Mouse (Mus musculus) CH12.LX (cell line): ENCODE data around the gene Tfap4. TPM values are rescaled to one million over a fixed set of nuclear protein-coding genes. Genes with fewer than 3 reads are reported as not detected.
A peak's percentile ranks its signal among the peaks of the same experiment; 100 is the strongest.

Experiments
- DNase-seq: peaks from one replicate; pipeline ENCODE4 v3.0.0-alpha.2; 2013; ENCODE audit errors: extremely low read depth
- H3K27ac ChIP-seq: 2 replicates; pipeline ENCODE4 v1.5.1; 2012; ENCODE audit warnings: low read depth, mild to moderate bottlenecking, control low read depth, moderate library complexity; ENCODE audit not compliant: insufficient read depth
- H3K27me3 ChIP-seq: replicated peaks from 2 replicates; pipeline ENCODE3; 2012; ENCODE audit warnings: inconsistent platforms
- H3K36me3 ChIP-seq, 2 experiments: replicated peaks in 1 of 2; 2 replicates each; pipeline versions ENCODE3 to v1.6.1; 2012; ENCODE audit warnings: inconsistent platforms in 1 of 2, low read length in 1 of 2, mild to moderate bottlenecking in 1 of 2, mixed read lengths in 1 of 2, moderate library complexity in 1 of 2; ENCODE audit not compliant: control insufficient read depth in 1 of 2, insufficient read depth in 1 of 2
- H3K4me1 ChIP-seq, 2 experiments: 2 replicates each; pipeline ENCODE4 v1.6.1; 2012; ENCODE audit warnings: inconsistent platforms in 1 of 2, moderate library complexity in 1 of 2; ENCODE audit not compliant: insufficient read depth in 2 of 2, control insufficient read depth in 1 of 2
- H3K4me2 ChIP-seq: 2 replicates; pipeline ENCODE4 v1.6.1; 2012; ENCODE audit warnings: low read depth, mild to moderate bottlenecking, control low read depth; ENCODE audit not compliant: poor library complexity, insufficient read depth, severe bottlenecking
- H3K4me3 ChIP-seq, 3 experiments: fragments of 150-350 bp in 1 of 3; sonication (generic) in 1 of 3; replicated peaks in 1 of 3; 2 replicates each; pipeline versions ENCODE3 to v1.5.1; 2011 to 2012; ENCODE audit warnings: low read depth in 2 of 3, low read length in 2 of 3, mild to moderate bottlenecking in 2 of 3, moderate library complexity in 2 of 3, control low read depth in 1 of 3, improper control_type of control experiment in 1 of 3, inconsistent platforms in 1 of 3, mixed read lengths in 1 of 3; ENCODE audit not compliant: poor library complexity in 1 of 3
- H3K79me2 ChIP-seq: replicated peaks from 2 replicates; pipeline ENCODE4 v1.6.1; 2012; ENCODE audit warnings: mild to moderate bottlenecking, moderate library complexity; ENCODE audit not compliant: control insufficient read depth, poor library complexity, insufficient read depth, severe bottlenecking; ENCODE audit errors: extremely low read depth
- H3K9ac ChIP-seq: 2 replicates; pipeline ENCODE4 v1.6.1; 2012; ENCODE audit warnings: low read depth, mild to moderate bottlenecking, control low read depth, moderate library complexity; ENCODE audit not compliant: insufficient read depth
- H3K9me3 ChIP-seq: replicated peaks from 2 replicates; pipeline ENCODE3; 2012; ENCODE audit warnings: low read length, inconsistent platforms, mixed read lengths
- BHLHE40 ChIP-seq: IDR thresholded peaks from 2 replicates; pipeline ENCODE4 v1.6.1; 2011; ENCODE audit warnings: mild to moderate bottlenecking, low read depth, low read length, improper control_type of control experiment
- CHD1 ChIP-seq: IDR thresholded peaks from 2 replicates; pipeline ENCODE4 v1.6.1; 2012; ENCODE audit warnings: low read depth, low read length, improper control_type of control experiment, inconsistent platforms
- E2F4 ChIP-seq: IDR thresholded peaks from 2 replicates; pipeline ENCODE4 v1.6.1; 2011; ENCODE audit warnings: low read depth, low read length, improper control_type of control experiment; ENCODE audit not compliant: insufficient replicate concordance
- ELF1 ChIP-seq: IDR thresholded peaks from 2 replicates; pipeline ENCODE4 v1.6.1; 2014; ENCODE audit warnings: low read depth, mild to moderate bottlenecking, inconsistent platforms, low read length, improper control_type of control experiment
- EP300 ChIP-seq: IDR thresholded peaks from 2 replicates; pipeline ENCODE4 v1.6.1; 2011; ENCODE audit warnings: low read length, improper control_type of control experiment
- ETS1 ChIP-seq: conservative IDR thresholded peaks from 2 replicates; pipeline ENCODE4 v1.6.1; 2012; ENCODE audit warnings: low read depth, mild to moderate bottlenecking, inconsistent platforms, low read length, improper control_type of control experiment, moderate library complexity
- HCFC1 ChIP-seq: IDR thresholded peaks from 2 replicates; pipeline ENCODE4 v1.6.1; 2012; ENCODE audit warnings: low read depth, mild to moderate bottlenecking, inconsistent platforms, low read length, improper control_type of control experiment
- IRF4 ChIP-seq: IDR thresholded peaks from 2 replicates; pipeline ENCODE4 v1.6.1; 2014; ENCODE audit warnings: low read depth, mild to moderate bottlenecking, inconsistent platforms, low read length, improper control_type of control experiment
- KAT2A ChIP-seq: IDR thresholded peaks from 2 replicates; pipeline ENCODE4 v1.6.1; 2012; ENCODE audit warnings: low read length, improper control_type of control experiment, inconsistent platforms; ENCODE audit not compliant: insufficient replicate concordance
- MAFK ChIP-seq: IDR thresholded peaks from 2 replicates; pipeline ENCODE4 v1.6.1; 2011; ENCODE audit warnings: low read length, improper control_type of control experiment; ENCODE audit not compliant: insufficient replicate concordance
- MAZ ChIP-seq: IDR thresholded peaks from 2 replicates; pipeline ENCODE4 v1.6.1; 2012; ENCODE audit warnings: low read depth, mild to moderate bottlenecking, inconsistent platforms, low read length, improper control_type of control experiment, moderate library complexity
- MEF2A ChIP-seq: IDR thresholded peaks from 2 replicates; pipeline ENCODE4 v1.6.1; 2014; ENCODE audit warnings: low read depth, mild to moderate bottlenecking, inconsistent platforms, low read length, improper control_type of control experiment, borderline replicate concordance
- MXI1 ChIP-seq: IDR thresholded peaks from 2 replicates; pipeline ENCODE4 v1.6.1; 2011; ENCODE audit warnings: mild to moderate bottlenecking, low read depth, low read length, improper control_type of control experiment
- MYC ChIP-seq: IDR thresholded peaks from 2 replicates; pipeline ENCODE4 v1.6.1; 2011; ENCODE audit warnings: low read depth, mild to moderate bottlenecking, improper control_type of control experiment, low read length
- NELFE ChIP-seq: IDR thresholded peaks from 2 replicates; pipeline ENCODE4 v1.6.1; 2011; ENCODE audit warnings: low read depth, low read length, improper control_type of control experiment
- NRF1 ChIP-seq: IDR thresholded peaks from 2 replicates; pipeline ENCODE4 v1.6.1; 2014; ENCODE audit warnings: low read depth, mild to moderate bottlenecking, inconsistent platforms, low read length, improper control_type of control experiment, moderate library complexity
- POLR2A ChIP-seq: IDR thresholded peaks from 2 replicates; pipeline ENCODE4 v1.6.1; 2011; ENCODE audit warnings: low read depth, mild to moderate bottlenecking, improper control_type of control experiment, low read length
- RCOR1 ChIP-seq: conservative IDR thresholded peaks from 2 replicates; pipeline ENCODE4 v1.6.1; 2012; ENCODE audit warnings: low read depth, mild to moderate bottlenecking, inconsistent platforms, low read length, improper control_type of control experiment
- SIN3A ChIP-seq: IDR thresholded peaks from 2 replicates; pipeline ENCODE4 v1.6.1; 2012; ENCODE audit warnings: low read length, improper control_type of control experiment, inconsistent platforms
- SMC3 ChIP-seq: IDR thresholded peaks from 2 replicates; pipeline ENCODE4 v1.6.1; 2011; ENCODE audit warnings: low read depth, low read length, improper control_type of control experiment
- TCF12 ChIP-seq: IDR thresholded peaks from 2 replicates; pipeline ENCODE4 v1.6.1; 2014; ENCODE audit warnings: low read depth, mild to moderate bottlenecking, inconsistent platforms, low read length, improper control_type of control experiment
- UBTF ChIP-seq: IDR thresholded peaks from 2 replicates; pipeline ENCODE4 v1.6.1; 2012; ENCODE audit warnings: low read depth, mild to moderate bottlenecking, inconsistent platforms, low read length, improper control_type of control experiment, moderate library complexity
- ZKSCAN1 ChIP-seq: IDR thresholded peaks from 2 replicates; pipeline ENCODE4 v1.6.1; 2012; ENCODE audit warnings: low read depth, inconsistent platforms, low read length, improper control_type of control experiment, borderline replicate concordance
- ZNF384 ChIP-seq: IDR thresholded peaks from 2 replicates; pipeline ENCODE4 v1.6.1; 2012; ENCODE audit warnings: low read depth, low read length, improper control_type of control experiment, inconsistent platforms
- dilution Hi-C: fragments of 300-500 bp; cut with MboI; formaldehyde crosslinking; loops from 2 replicates; pipeline ENCODE4 v1.14.3; 2020; ENCODE audit warnings: low sequenced_read_pairs; ENCODE audit not compliant: extremely low pct_unique_long_range_greater_than_20kb, extremely low pct_ligation_motif_present
- in situ Hi-C: fragments of 300-500 bp; cut with MboI; formaldehyde crosslinking; loops from 3 replicates; pipeline ENCODE4 v1.14.3; 2019; ENCODE audit warnings: low sequenced_read_pairs, low pct_ligation_motif_present, low pct_unique_long_range_greater_than_20kb, mixed read lengths
- polyA plus RNA-seq: library from polyadenylated mRNA; unstranded; fragments of >175 nt; gene quantifications from 2 replicates; pipeline ENCODE4 v1.2.1, GENCODE M21; 2012; ENCODE audit warnings: low read depth; ENCODE audit not compliant: insufficient read length
- total RNA-seq, 2 experiments: library from RNA; depleted of rRNA; stranded (reverse); fragments of 300-350 nt in 1 of 2; fragments of >200 nt in 1 of 2; gene quantifications; 2 replicates each; pipeline ENCODE4 v1.2.3; 2012 to 2014

Gene Tfap4
- total and polyA plus RNA-seq, 3 experiments: 23.5 to 43.3 (median 24.0) TPM

DNA sequence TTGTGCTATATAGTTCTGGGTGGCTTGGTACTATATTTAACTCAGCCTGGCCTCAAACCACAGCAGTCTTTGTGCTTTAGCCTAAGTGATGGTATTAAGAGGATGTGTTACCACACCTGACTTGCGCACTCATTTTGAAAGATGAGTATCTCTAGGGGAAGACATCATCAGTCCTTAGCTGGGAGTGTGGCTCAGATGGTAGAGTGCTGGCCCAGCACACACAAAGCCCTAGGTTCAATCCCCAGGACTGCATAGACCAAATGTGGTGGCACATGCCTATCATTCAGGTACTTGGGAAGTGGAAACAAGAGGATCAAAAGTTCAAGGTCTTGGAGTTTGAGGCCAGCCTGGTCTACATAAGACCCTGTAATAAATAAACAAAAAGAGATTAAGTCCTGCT, 56.2 kb downstream of the Tfap4 start (continued):
- peak; percentile 96 for TF ChIP-seq ETS1
- peak; percentile 28; the same call in 1 of the 2 replicates for TF ChIP-seq POLR2A
- TF ChIP-seq TCF12: peak; percentile 96
- no peak; the same call in 1 of the 2 replicates for TF ChIP-seq SIN3A
- peak; percentile 72; the same call in 1 of the 2 replicates for TF ChIP-seq MYC
- no peak for TF ChIP-seq NELFE
- no peak for TF ChIP-seq ZKSCAN1
- TF ChIP-seq, all 38 proteins: peak for 19

DNA sequence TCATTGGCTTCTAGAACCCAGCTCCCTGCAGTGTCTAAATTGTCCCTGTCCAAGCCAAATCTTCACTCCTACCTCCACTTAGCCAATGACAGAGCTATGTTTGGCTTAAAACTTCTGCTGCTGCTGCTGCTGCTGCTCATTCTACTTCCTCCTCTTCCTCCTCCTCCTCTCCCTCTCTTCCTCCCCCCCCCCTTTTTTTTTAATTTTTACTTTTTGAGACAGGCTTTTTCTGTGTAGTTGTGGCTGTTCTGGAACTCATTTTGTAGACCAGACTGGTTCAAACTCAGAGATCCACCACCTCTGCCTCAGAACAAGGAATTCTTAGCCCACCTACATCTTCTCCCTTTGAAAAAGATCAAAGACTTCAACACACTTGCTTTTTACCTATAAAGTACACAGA, 57.1 kb downstream of the Tfap4 start:
- Histone ChIP-seq H3K27ac (peak overlapping the region; percentile 90), H3K4me3 (no peak overlapping the region), H3K36me3 (peaks cover 0 to 10% of the 10 kb centered on the region in 2 experiments), H3K27me3 (no peaks in the 10 kb centered on the region), H3K9ac (peak overlapping the region; percentile 6; the same call in 1 of the 2 replicates), H3K79me2 (no peaks in the 10 kb centered on the region), H3K4me1 (peaks cover 43 to 95% of the 10 kb centered on the region in 2 experiments), H3K9me3 (no peaks in the 10 kb centered on the region), H3K4me2 (no peak overlapping the region)
- no peak for DNase-seq
- in situ Hi-C loops (no loop called here), dilution Hi-C loops (no loop called here)
- TF ChIP-seq HCFC1 (0 out of 2 replicates have a peak, but pooled peaks have one; percentile 22), TCF12 (0 out of 2 replicates have a peak, but pooled peaks have one; percentile 17), MAFK (no peak), ELF1 (0 out of 2 replicates have a peak, but pooled peaks have one; percentile 35), KAT2A (no peak), ZNF384 (peak; percentile 71), BHLHE40 (0 out of 2 replicates have a peak, but pooled peaks have one; percentile 4), SMC3 (no peak), NRF1 (no peak), MXI1 (0 out of 2 replicates have a peak, but pooled peaks have one; percentile 32), MEF2A (0 out of 2 replicates have a peak, but pooled peaks have one; percentile 14), RCOR1 (no peak), CHD1 (peak; percentile 79; the same call in 1 of the 2 replicates), MYC (0 out of 2 replicates have a peak, but pooled peaks have one; percentile 11), MAZ (peak; percentile 85; the same call in 1 of the 2 replicates), UBTF (0 out of 2 replicates have a peak, but pooled peaks have one; percentile 34), E2F4 (no peak), EP300 (peak; percentile 32), SIN3A (0 out of 2 replicates have a peak, but pooled peaks have one; percentile 69), IRF4 (0 out of 2 replicates have a peak, but pooled peaks have one; percentile 4)
